Mouse (Mus musculus): ENCODE results near the gene Krt71.
"Not testable (repeated sequence)": the region's sequence is repeated elsewhere in the genome, so short reads cannot be mapped to it uniquely, and the experiment has no call there.

DNA sequence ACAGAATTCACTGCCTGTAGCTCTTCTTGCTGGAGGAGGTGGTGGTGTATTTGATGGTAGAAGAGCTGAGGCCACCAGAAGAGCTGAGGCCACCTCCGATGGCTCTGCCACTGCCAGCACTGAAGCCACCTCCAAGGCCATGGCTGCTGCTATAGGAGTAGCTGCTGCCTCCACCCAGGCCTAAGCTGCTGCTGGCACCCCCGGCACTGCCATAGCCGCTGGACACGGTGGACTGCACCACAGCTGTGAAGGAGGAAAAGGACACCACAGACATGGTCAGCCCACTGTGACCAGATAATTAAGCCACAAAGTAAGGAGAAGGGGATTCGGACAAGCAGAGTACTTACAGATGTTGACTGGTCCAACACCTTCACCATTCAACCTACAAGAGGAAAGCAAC, 52.4 kb downstream of the Krt71 start:
- TF ChIP-seq CTCF (IDR thresholded peaks at IDR 0.05); POLR2A (IDR thresholded peaks at IDR 0.05; ENCODE audit: insufficient read depth, low read depth, low read length); EP300 (IDR thresholded peaks at IDR 0.05; ENCODE audit: insufficient read depth, low read depth, low read length): not testable (repeated sequence)

Data from heart, adult 2 months (tissue).